7 mouse cellular contexts compared by ENCODE assay signal in genomic region chr5:124284330-124284729, GRCm38 (mm10). TPM values are rescaled to one million over a fixed set of nuclear protein-coding genes. Genes with fewer than 3 reads are reported as not detected.
A peak's percentile ranks its signal among the peaks of the same experiment; 100 is the strongest.
DNase-seq lines count a peak whose midpoint lies in the region; ATAC-seq and TF ChIP-seq lines count a peak whose summit lies in the region.

No protein-coding gene starts in this region.

- in situ Hi-C loops in CH12.LX (cut with MboI; ENCODE audit: low pct_ligation_motif_present, low pct_unique_long_range_greater_than_20kb, low sequenced_read_pairs): no loop called here

- TF ChIP-seq CTCF in CH12.LX (conservative IDR thresholded peaks at IDR 0.05 in 1 of 2, IDR thresholded peaks at IDR 0.05 in 1 of 2; ENCODE audit: low read depth in 2 of 2, low read length in 2 of 2): peak in 1 of 2 experiments; percentile 52; a peak in 2 of 4 replicates
- TF ChIP-seq CTCF in lung, adult 2 months (IDR thresholded peaks at IDR 0.05; ENCODE audit: insufficient read depth, low read length): peak; percentile 33; the same call in 1 of the 2 replicates

- no peak overlapping the region for H3K4me2 ChIP-seq in CH12.LX (ENCODE audit: insufficient read depth, low read depth, poor library complexity, severe bottlenecking)

- 70% methylated on average over 3 of the region's 3 CpGs for WGBS in lung, adult 2 months

- peaks cover 5% of the 10 kb centered on the region for H3K9me3 ChIP-seq in CH12.LX (replicated peaks; ENCODE audit: low read length)

- H3K9ac ChIP-seq in CH12.LX (ENCODE audit: insufficient read depth, low read depth): no peak overlapping the region

- H3K79me2 ChIP-seq in CH12.LX (replicated peaks; ENCODE audit: control insufficient read depth, extremely low read depth, insufficient read depth, poor library complexity, severe bottlenecking): no peaks in the 10 kb centered on the region

- intact Hi-C loops in heart, postnatal 10 days (cut with DNase I): loop anchor here (1.0 kb wide), 1 partner anchor 122 kb away; no protein-coding TSS in a partner anchor

- dilution Hi-C loops in CH12.LX (cut with MboI; ENCODE audit: extremely low pct_ligation_motif_present, extremely low pct_unique_long_range_greater_than_20kb, low sequenced_read_pairs): no loop called here

- H3K4me3 ChIP-seq in CH12.LX (replicated peaks in 1 of 3; ENCODE audit: low read depth in 2 of 3, low read length in 2 of 3, poor library complexity in 1 of 3): no peak overlapping the region
- no peak overlapping the region for H3K4me3 ChIP-seq in lung, adult 2 months (replicated peaks; ENCODE audit: extremely low read depth, low read depth, low read length)

- H3K4me1 ChIP-seq in CH12.LX (ENCODE audit: control insufficient read depth in 1 of 2, insufficient read depth in 2 of 2): no peaks in the 10 kb centered on the region
- H3K4me1 ChIP-seq in lung, adult 2 months (ENCODE audit: control insufficient read depth, insufficient read depth, low read length): no peaks in the 10 kb centered on the region

- H3K36me3 ChIP-seq in CH12.LX (replicated peaks in 1 of 2; ENCODE audit: control insufficient read depth in 1 of 2, insufficient read depth in 1 of 2, low read length in 1 of 2): peaks cover 29 to 65% of the 10 kb centered on the region in 2 experiments

- ATAC-seq in erythroblast, adult 5-6 weeks (replicated peaks; ENCODE audit: low FRiP score, poor library complexity, severe bottlenecking): no peak

- no peak overlapping the region for H3K27ac ChIP-seq in CH12.LX (ENCODE audit: insufficient read depth, low read depth)

- peak; percentile 43 to 57 for DNase-seq in heart, postnatal 10 days
- no peak for DNase-seq in heart, adult 11 months
- peak; percentile 43 for DNase-seq in 3T3-L1 (ENCODE audit: low read depth, low spot score)
- DNase-seq in CH12.LX (ENCODE audit: extremely low read depth): peak; percentile 6
- no peak for DNase-seq in lung, adult 2 months
- DNase-seq in layer of hippocampus, adult 9-10 months (ENCODE audit: low spot score): no peak

- no peaks in the 10 kb centered on the region for H3K27me3 ChIP-seq in CH12.LX (replicated peaks)

- TF ChIP-seq RAD21 in CH12.LX (IDR thresholded peaks at IDR 0.05; ENCODE audit: low read depth, low read length): peak; percentile 39

- TF ChIP-seq EP300 in CH12.LX (IDR thresholded peaks at IDR 0.05; ENCODE audit: low read length): no peak

- no peak for TF ChIP-seq POLR2A in CH12.LX (IDR thresholded peaks at IDR 0.05; ENCODE audit: low read depth, low read length)
- TF ChIP-seq POLR2A in lung, adult 2 months (IDR thresholded peaks at IDR 0.05; ENCODE audit: borderline replicate concordance, extremely low read depth, low read depth, low read length): no peak

TF ChIP-seq in CH12.LX, 34 proteins besides CTCF, POLR2A, EP300 and RAD21:
- TF ChIP-seq SMC3 (IDR thresholded peaks at IDR 0.05; ENCODE audit: low read depth, low read length): peak; percentile 49
- no peak for TF ChIP-seq BHLHE40 (IDR thresholded peaks at IDR 0.05; ENCODE audit: low read depth, low read length)
- no peak for TF ChIP-seq ZMIZ1 (IDR thresholded peaks at IDR 0.05; ENCODE audit: low read depth, low read length)

RNA-seq across cellular contexts. Expression of gene Pitpnm2, which starts 34.8 kb away (rescaled TPM):
- 10 to 100 TPM; 54.2 to 58.3 TPM for total RNA-seq in heart, postnatal 10 days (2021)
- 5.0 and 5.3 TPM in 2 replicates for total RNA-seq in CH12.LX (2012; rRNA removed)
- 1.0 and 1.7 TPM in 2 replicates for total RNA-seq in CH12.LX (2014; rRNA removed)
- 8.0 and 11.9 TPM in 2 replicates for polyA plus RNA-seq in CH12.LX (2012; ENCODE audit: insufficient read length, low read depth)
- polyA plus RNA-seq in lung, adult 2 months (2012; rRNA removed): 122 and 163 TPM in 2 replicates
- 0.42 and 1.9 TPM in 2 replicates for total RNA-seq in erythroblast, adult 5-6 weeks (2015; ENCODE audit: low replicate concordance)
- 0.28 and 1.0 TPM in 2 replicates for total RNA-seq in erythroblast, adult 5-6 weeks (2017; ENCODE audit: low replicate concordance)

RNA-seq across cellular contexts. Expression of gene Mphosph9, which starts 43.4 kb away (rescaled TPM):
- 1 to 10 TPM; 6.7 to 7.4 TPM for total RNA-seq in heart, postnatal 10 days (2021)
- 5.6 and 5.7 TPM in 2 replicates for total RNA-seq in CH12.LX (2012; rRNA removed)
- 6.9 and 8.0 TPM in 2 replicates for total RNA-seq in CH12.LX (2014; rRNA removed)
- 7.8 and 9.8 TPM in 2 replicates for polyA plus RNA-seq in CH12.LX (2012; ENCODE audit: insufficient read length, low read depth)
- polyA plus RNA-seq in lung, adult 2 months (2012; rRNA removed): 2.4 and 3.3 TPM in 2 replicates
- 3.1 and 14.4 TPM in 2 replicates for total RNA-seq in erythroblast, adult 5-6 weeks (2015; ENCODE audit: low replicate concordance)
- total RNA-seq in erythroblast, adult 5-6 weeks (2017; ENCODE audit: low replicate concordance): 7.8 and 28.5 TPM in 2 replicates

RNA-seq across cellular contexts. Expression of gene 2810006K23Rik, which starts 43.6 kb away (rescaled TPM):
- 10 to 100 TPM in 1 of 2 experiments, 1 to 10 TPM in 1; 9.7 to 10.8 TPM for total RNA-seq in heart, postnatal 10 days (2021)
- total RNA-seq in CH12.LX (2012; rRNA removed): 6.1 and 6.3 TPM in 2 replicates
- 8.9 TPM in 2 replicates for total RNA-seq in CH12.LX (2014; rRNA removed)
- polyA plus RNA-seq in CH12.LX (2012; ENCODE audit: insufficient read length, low read depth): 8.2 and 8.9 TPM in 2 replicates
- polyA plus RNA-seq in lung, adult 2 months (2012; rRNA removed): 3.4 and 3.7 TPM in 2 replicates
- 2.3 and 2.9 TPM in 2 replicates for total RNA-seq in erythroblast, adult 5-6 weeks (2015; ENCODE audit: low replicate concordance)
- total RNA-seq in erythroblast, adult 5-6 weeks (2017; ENCODE audit: low replicate concordance): 3.1 and 3.3 TPM in 2 replicates

Comparison
In these comparisons a context has a peak if more than half of its experiments do, and no peak if none do; other contexts are left out.
1. DNase-seq: peak in heart, postnatal 10 days (2 of 2), 3T3-L1 (single experiment) and CH12.LX (single experiment); none in heart, adult 11 months (single experiment), lung, adult 2 months (single experiment) and layer of hippocampus, adult 9-10 months (single experiment).
2. RNA of gene Pitpnm2, which starts 34.8 kb away (total RNA-seq): 54.2 to 58.3 TPM in heart, postnatal 10 days; 1.0 to 5.3 TPM in CH12.LX and 0.28 to 1.9 TPM in erythroblast, adult 5-6 weeks; every median in the first group is over 4 times any median in the second.